Mouse (Mus musculus) stomach, postnatal 0 days (tissue): ENCODE measurements at regions not wholly inside any gene's neighbourhood (a gene's known extent, or its start where the extent isn't known, plus 50 kb on each side); places are given as distances from the start of the nearest gene placed in this dataset.

Experiments used
- ATAC-seq: fragments of 200-750 bp; cut with Nextera tagmentation; 2 replicates; pipeline ENCODE4 v1.8.0; 2017; ENCODE audit not compliant: low FRiP score, low TSS enrichment
- DNase-seq: peaks from one replicate; pipeline ENCODE4 v3.0.0-alpha.2; 2016; ENCODE audit warnings: low spot score
- H3K27ac ChIP-seq: fragments of 300-500 bp; sonication (generic); replicated peaks from 2 replicates; pipeline ENCODE4 v1.5.1; 2014; ENCODE audit warnings: mild to moderate bottlenecking, control low read depth
- H3K27me3 ChIP-seq: fragments of 300-500 bp; sonication (generic); 2 replicates; pipeline ENCODE4 v1.6.1; 2014; ENCODE audit warnings: low read length; ENCODE audit not compliant: control insufficient read depth, insufficient read depth
- H3K36me3 ChIP-seq: fragments of 300-500 bp; sonication (generic); 2 replicates; pipeline ENCODE4 v1.6.1; 2014; ENCODE audit warnings: low read length, mixed read lengths; ENCODE audit not compliant: control insufficient read depth, insufficient read depth
- H3K4me1 ChIP-seq: fragments of 300-500 bp; sonication (generic); replicated peaks from 2 replicates; pipeline ENCODE4 v1.6.1; 2014; ENCODE audit warnings: antibody characterized with exemption; ENCODE audit not compliant: control insufficient read depth, insufficient read depth
- H3K4me2 ChIP-seq: fragments of 300-500 bp; sonication (generic); replicated peaks from 2 replicates; pipeline ENCODE4 v1.6.1; 2014; ENCODE audit warnings: low read depth, mild to moderate bottlenecking, control low read depth, moderate library complexity
- H3K4me3 ChIP-seq: fragments of 300-500 bp; sonication (generic); 2 replicates; pipeline ENCODE4 v1.5.1; 2014; ENCODE audit warnings: low read depth, low read length, control low read depth
- H3K9ac ChIP-seq: fragments of 300-500 bp; sonication (generic); 2 replicates; pipeline ENCODE4 v1.6.1; 2014; ENCODE audit warnings: mild to moderate bottlenecking, low read length, control low read depth, mixed read lengths
- H3K9me3 ChIP-seq: fragments of 300-500 bp; sonication (generic); 2 replicates; pipeline ENCODE4 v1.6.1; 2016; ENCODE audit warnings: low read length; ENCODE audit not compliant: control insufficient read depth
- CTCF ChIP-seq: IDR thresholded peaks from 2 replicates; pipeline ENCODE4 v1.5.1; 2016; ENCODE audit warnings: antibody characterized with exemption, low read depth, mild to moderate bottlenecking, moderate library complexity
- EP300 ChIP-seq: optimal IDR thresholded peaks from 2 replicates; pipeline ENCODE3; 2016; ENCODE audit warnings: antibody characterized with exemption
- WGBS: fragments of 180-500 bp; shearing (Covaris S2); extraction: QIAGEN DNeasy Blood & Tissue Kit; methylation state at CpG from one replicate; pipeline ENCODE4 v1.1.7; 2014; 5-methylcytosine and 5-hydroxymethylcytosine counted together

- H3K4me1 ChIP-seq = no peaks in the 10 kb centered on the region
- H3K27me3 ChIP-seq = no peaks in the 10 kb centered on the region
- 68% methylated on average over 17 of the region's 17 CpGs for WGBS
- no peak overlapping the region for H3K4me2 ChIP-seq
- DNase-seq (no peak), ATAC-seq (no peak)
- no peak overlapping the region for H3K4me3 ChIP-seq
- H3K9ac ChIP-seq = no peak overlapping the region
- no peaks in the 10 kb centered on the region for H3K9me3 ChIP-seq
- H3K27ac ChIP-seq = no peak overlapping the region
- TF ChIP-seq CTCF = no peak
- TF ChIP-seq EP300 = no peak
- H3K36me3 ChIP-seq = no peaks in the 10 kb centered on the region
These were observed 394.4 kb upstream of the Tmpo start for GRCm38 (mm10) chr10:91575323-91576064.

- no peak overlapping the region for H3K9ac ChIP-seq
- no peak for ATAC-seq
- H3K27me3 ChIP-seq = no peaks in the 10 kb centered on the region
- H3K36me3 ChIP-seq = no peaks in the 10 kb centered on the region
- 49% methylated on average over 7 of the region's 7 CpGs for WGBS
- H3K4me3 ChIP-seq = no peak overlapping the region
- H3K4me1 ChIP-seq = no peaks in the 10 kb centered on the region
- H3K27ac ChIP-seq = no peak overlapping the region
- H3K9me3 ChIP-seq = no peaks in the 10 kb centered on the region
- no peak overlapping the region for H3K4me2 ChIP-seq
- TF ChIP-seq CTCF = no peak
- TF ChIP-seq EP300 = no peak
- DNase-seq = no peak
These were observed 391.7 kb upstream of the Tmpo start for GRCm38 (mm10) chr10:91572796-91573195.

GRCm38 (mm10) chr10:91569046-91569445, 387.9 kb upstream of the Tmpo start:
- H3K27me3 ChIP-seq = no peaks in the 10 kb centered on the region
- no peak overlapping the region for H3K4me2 ChIP-seq
- no peaks in the 10 kb centered on the region for H3K36me3 ChIP-seq
- H3K9ac ChIP-seq = no peak overlapping the region
- 87% methylated on average over 6 of the region's 6 CpGs for WGBS
- DNase-seq (no peak), ATAC-seq (no peak)
- no peak overlapping the region for H3K27ac ChIP-seq
- H3K4me3 ChIP-seq = no peak overlapping the region
- H3K9me3 ChIP-seq = no peaks in the 10 kb centered on the region
- H3K4me1 ChIP-seq = no peaks in the 10 kb centered on the region
- TF ChIP-seq EP300 = no peak

- DNase-seq (no peak), ATAC-seq (no peak)
- 69% methylated on average over 7 of the region's 7 CpGs for WGBS
- no peak for TF ChIP-seq CTCF
- no peak for TF ChIP-seq EP300
- Histone ChIP-seq H3K27me3 (no peaks in the 10 kb centered on the region), H3K4me3 (no peak overlapping the region), H3K4me1 (no peaks in the 10 kb centered on the region), H3K9ac (no peak overlapping the region), H3K4me2 (no peak overlapping the region), H3K27ac (no peak overlapping the region), H3K36me3 (no peaks in the 10 kb centered on the region), H3K9me3 (no peaks in the 10 kb centered on the region)
These were observed 385.1 kb upstream of the Tmpo start for GRCm38 (mm10) chr10:91566116-91566774.

- TF ChIP-seq EP300 (no peak), CTCF (no peak)
- Histone ChIP-seq H3K4me2 (no peak overlapping the region), H3K36me3 (no peaks in the 10 kb centered on the region), H3K9me3 (no peaks in the 10 kb centered on the region), H3K27ac (no peak overlapping the region), H3K9ac (no peak overlapping the region), H3K27me3 (no peaks in the 10 kb centered on the region), H3K4me3 (no peak overlapping the region), H3K4me1 (no peaks in the 10 kb centered on the region)
- no peak for DNase-seq
- 92% methylated on average over 5 of the region's 5 CpGs for WGBS
- ATAC-seq = no peak
These were observed 378.2 kb upstream of the Tmpo start for GRCm38 (mm10) chr10:91559307-91559706.

GRCm38 (mm10) chr10:91548071-91548470, 367.0 kb upstream of the Tmpo start:
- ATAC-seq (no peak), DNase-seq (no peak)
- Histone ChIP-seq H3K4me1 (no peaks in the 10 kb centered on the region), H3K9me3 (no peaks in the 10 kb centered on the region), H3K9ac (no peak overlapping the region), H3K4me2 (no peak overlapping the region), H3K4me3 (no peak overlapping the region), H3K27me3 (no peaks in the 10 kb centered on the region), H3K27ac (no peak overlapping the region), H3K36me3 (no peaks in the 10 kb centered on the region)
- 47% methylated on average over 4 of the region's 4 CpGs for WGBS
- TF ChIP-seq CTCF (no peak), EP300 (no peak)
